Mouse (Mus musculus) embryo, embryonic 11.5 days (tissue): ENCODE results near the gene Hsd3b2.
"Not testable (repeated sequence)": the region's sequence is repeated elsewhere in the genome, so short reads cannot be mapped to it uniquely, and the experiment has no call there.

ENCODE experiments used
- DNase-seq: peaks from one replicate; pipeline ENCODE4 v3.0.0-alpha.2; 2012; ENCODE audit warnings: low read depth, low spot score

Gene Hsd3b2

GRCm38 (mm10) chr3:98724376-98724775 is at the start of gene Hsd3b2:
Gene Hsd3b2, minus strand, starts transcription at chr3:98724543.
- no peak for DNase-seq

GRCm38 (mm10) chr3:98764155-98764554 is 39.8 kb upstream of the Hsd3b2 start:
- no peak for DNase-seq

- DNase-seq: no peak
Measured at GRCm38 (mm10) chr3:98756836-98757235, 32.5 kb upstream of the Hsd3b2 start.

GRCm38 (mm10) chr3:98752171-98752570 is 27.8 kb upstream of the Hsd3b2 start:
- no peak for DNase-seq

GRCm38 (mm10) chr3:98741043-98741442 is 16.7 kb upstream of the Hsd3b2 start:
- not testable (repeated sequence) for DNase-seq

- DNase-seq: no peak
Measured at GRCm38 (mm10) chr3:98734340-98734739, 10.0 kb upstream of the Hsd3b2 start.

GRCm38 (mm10) chr3:98733724-98734123 is 9.4 kb upstream of the Hsd3b2 start:
- DNase-seq: no peak

GRCm38 (mm10) chr3:98726281-98726680 is 1.9 kb upstream of the Hsd3b2 start:
- DNase-seq: no peak

- DNase-seq: no peak
Measured at GRCm38 (mm10) chr3:98720740-98721139, 3.6 kb downstream of the Hsd3b2 start.

- DNase-seq: no peak
Measured at GRCm38 (mm10) chr3:98682401-98682800, 41.9 kb downstream of the Hsd3b2 start.

GRCm38 (mm10) chr3:98680786-98681185 is 43.6 kb downstream of the Hsd3b2 start:
- DNase-seq: no peak
